Mouse (Mus musculus) ovary, postnatal 14 days (tissue): Measurements from ENCODE around the gene Sp7.

Experiments used
- DNase-seq: peaks from one replicate; pipeline ENCODE4 v3.0.0; 2022; ENCODE audit warnings: low spot score

Sp7 gene

GRCm38 (mm10) chr15:102386640-102387039 lies 19.7 kb upstream of the Sp7 start:
- DNase-seq = no peak

GRCm38 (mm10) chr15:102383671-102384070 lies 16.7 kb upstream of the Sp7 start:
- DNase-seq = no peak

GRCm38 (mm10) chr15:102381575-102381974 lies 14.6 kb upstream of the Sp7 start:
- peak; percentile 81 for DNase-seq

- DNase-seq = no peak
Measured at GRCm38 (mm10) chr15:102377810-102378262, 10.9 kb upstream of the Sp7 start.

- peak; percentile 84 for DNase-seq
Measured at GRCm38 (mm10) chr15:102377163-102377543, 10.2 kb upstream of the Sp7 start.

- DNase-seq = no peak
Measured at GRCm38 (mm10) chr15:102376453-102377162, 9.6 kb upstream of the Sp7 start.

- no peak for DNase-seq
Measured at GRCm38 (mm10) chr15:102370727-102371126, 3.7 kb upstream of the Sp7 start.

- no peak for DNase-seq
Measured at GRCm38 (mm10) chr15:102369972-102370371, 3.0 kb upstream of the Sp7 start.

- DNase-seq = no peak
Measured at GRCm38 (mm10) chr15:102366238-102366637, 744 bp downstream of the Sp7 start.

GRCm38 (mm10) chr15:102364678-102365077 lies 2.3 kb downstream of the Sp7 start:
- DNase-seq = no peak

GRCm38 (mm10) chr15:102362648-102363047 lies 4.3 kb downstream of the Sp7 start:
- DNase-seq = no peak

- DNase-seq = no peak
Measured at GRCm38 (mm10) chr15:102358834-102359233, 8.1 kb downstream of the Sp7 start.

GRCm38 (mm10) chr15:102358126-102358525 lies 8.9 kb downstream of the Sp7 start:
- DNase-seq = no peak

- no peak for DNase-seq
Measured at GRCm38 (mm10) chr15:102356501-102357325, 10.3 kb downstream of the Sp7 start.

GRCm38 (mm10) chr15:102355871-102356441 lies 11.0 kb downstream of the Sp7 start:
- DNase-seq = no peak

- peak; percentile 55 for DNase-seq
Measured at GRCm38 (mm10) chr15:102355134-102355870, 11.7 kb downstream of the Sp7 start.

GRCm38 (mm10) chr15:102353986-102354385 lies 13.0 kb downstream of the Sp7 start:
- DNase-seq = no peak

GRCm38 (mm10) chr15:102352177-102352576 lies 14.8 kb downstream of the Sp7 start:
- DNase-seq = no peak

- no peak for DNase-seq
Measured at GRCm38 (mm10) chr15:102350942-102351291, 16.1 kb downstream of the Sp7 start.

- DNase-seq = peak; percentile 93
Measured at GRCm38 (mm10) chr15:102350138-102350941, 16.6 kb downstream of the Sp7 start, which contains the start of gene Aaas. Aaas (minus strand) TSS chr15:102350771.

- no peak for DNase-seq
Measured at GRCm38 (mm10) chr15:102346444-102346843, 20.5 kb downstream of the Sp7 start.
